Mouse (Mus musculus): ENCODE measurements around the gene Cyb5r1. TPM values are rescaled to one million over a fixed set of nuclear protein-coding genes. Genes with fewer than 3 reads are reported as not detected.

Gene Cyb5r1
- polyA plus RNA-seq, 2 experiments, result 28.6 to 46.0 TPM

- no peak overlapping the region for H3K9ac ChIP-seq (ENCODE audit: low read depth, low read length, severe bottlenecking)
- H3K4me3 ChIP-seq (replicated peaks; ENCODE audit: low read length), result no peak overlapping the region
- H3K9me3 ChIP-seq (ENCODE audit: control insufficient read depth, low read length), result no peaks in the 10 kb centered on the region
- H3K4me1 ChIP-seq (ENCODE audit: control insufficient read depth, insufficient read depth, low read length), result no peaks in the 10 kb centered on the region
- peak; percentile 1 for DNase-seq (ENCODE audit: low spot score)
- H3K27ac ChIP-seq (replicated peaks; ENCODE audit: low read depth, low read length), result no peak overlapping the region
- H3K27me3 ChIP-seq (ENCODE audit: control insufficient read depth, insufficient read depth, low read length), result no peaks in the 10 kb centered on the region
- WGBS, result 89% methylated on average over 12 of the region's 12 CpGs
- no peak for TF ChIP-seq POLR2A (IDR thresholded peaks at IDR 0.05; ENCODE audit: borderline replicate concordance, extremely low read depth, insufficient read depth, insufficient read length)
- no peaks in the 10 kb centered on the region for H3K36me3 ChIP-seq (ENCODE audit: control insufficient read depth, insufficient read depth, low read length)
- no peak overlapping the region for H3K4me2 ChIP-seq (replicated peaks; ENCODE audit: low read depth, low read length, severe bottlenecking)
- ATAC-seq (ENCODE audit: low FRiP score, low read depth), result no peak
These were observed 7.1 kb upstream of the Cyb5r1 start for GRCm38 (mm10) chr1:134398210-134398609.

- H3K36me3 ChIP-seq (ENCODE audit: control insufficient read depth, insufficient read depth, low read length), result no peaks in the 10 kb centered on the region
- no peaks in the 10 kb centered on the region for H3K27me3 ChIP-seq (ENCODE audit: control insufficient read depth, insufficient read depth, low read length)
- H3K27ac ChIP-seq (replicated peaks; ENCODE audit: low read depth, low read length), result no peak overlapping the region
- no peak overlapping the region for H3K4me2 ChIP-seq (replicated peaks; ENCODE audit: low read depth, low read length, severe bottlenecking)
- H3K9ac ChIP-seq (ENCODE audit: low read depth, low read length, severe bottlenecking), result no peak overlapping the region
- no peaks in the 10 kb centered on the region for H3K4me1 ChIP-seq (ENCODE audit: control insufficient read depth, insufficient read depth, low read length)
- WGBS, result 63% methylated on average over 5 of the region's 5 CpGs
- no peak for TF ChIP-seq POLR2A (IDR thresholded peaks at IDR 0.05; ENCODE audit: borderline replicate concordance, extremely low read depth, insufficient read depth, insufficient read length)
- no peaks in the 10 kb centered on the region for H3K9me3 ChIP-seq (ENCODE audit: control insufficient read depth, low read length)
- DNase-seq (ENCODE audit: low spot score) (peak; percentile 2), ATAC-seq (ENCODE audit: low FRiP score, low read depth) (no peak)
- H3K4me3 ChIP-seq (replicated peaks; ENCODE audit: low read length), result no peak overlapping the region
These were observed 5.6 kb upstream of the Cyb5r1 start for GRCm38 (mm10) chr1:134399735-134400134.

GRCm38 (mm10) chr1:134406414-134406771 lies 1.0 kb downstream of the Cyb5r1 start:
- 24% methylated on average over 8 of the region's 8 CpGs for WGBS
- ATAC-seq (ENCODE audit: low FRiP score, low read depth), result no peak

GRCm38 (mm10) chr1:134408080-134408479 lies 2.7 kb downstream of the Cyb5r1 start:
- no peak overlapping the region for H3K4me3 ChIP-seq (replicated peaks; ENCODE audit: low read length)
- no peaks in the 10 kb centered on the region for H3K9me3 ChIP-seq (ENCODE audit: control insufficient read depth, low read length)
- peaks cover 35% of the 10 kb centered on the region for H3K36me3 ChIP-seq (ENCODE audit: control insufficient read depth, insufficient read depth, low read length)
- no peak overlapping the region for H3K27ac ChIP-seq (replicated peaks; ENCODE audit: low read depth, low read length)
- no peak overlapping the region; the same call in 1 of the 2 replicates for H3K9ac ChIP-seq (ENCODE audit: low read depth, low read length, severe bottlenecking)
- WGBS, result 58% methylated on average over 8 of the region's 8 CpGs
- DNase-seq (ENCODE audit: low spot score) (no peak), ATAC-seq (ENCODE audit: low FRiP score, low read depth) (no peak)
- H3K4me2 ChIP-seq (replicated peaks; ENCODE audit: low read depth, low read length, severe bottlenecking), result no peak overlapping the region
- H3K4me1 ChIP-seq (ENCODE audit: control insufficient read depth, insufficient read depth, low read length), result peaks cover 9% of the 10 kb centered on the region
- no peaks in the 10 kb centered on the region for H3K27me3 ChIP-seq (ENCODE audit: control insufficient read depth, insufficient read depth, low read length)
- no peak for TF ChIP-seq POLR2A (IDR thresholded peaks at IDR 0.05; ENCODE audit: borderline replicate concordance, extremely low read depth, insufficient read depth, insufficient read length)

More at GRCm38 (mm10) chr1:134406414-134406771, 1.0 kb downstream of the Cyb5r1 start:
- Histone ChIP-seq H3K4me1 (ENCODE audit: control insufficient read depth, insufficient read depth, low read length) (peaks cover 9% of the 10 kb centered on the region), H3K4me3 (replicated peaks; ENCODE audit: low read length) (peak overlapping the region; percentile 78), H3K27me3 (ENCODE audit: control insufficient read depth, insufficient read depth, low read length) (no peaks in the 10 kb centered on the region), H3K27ac (replicated peaks; ENCODE audit: low read depth, low read length) (no peak overlapping the region), H3K4me2 (replicated peaks; ENCODE audit: low read depth, low read length, severe bottlenecking) (peak overlapping the region; percentile 82), H3K36me3 (ENCODE audit: control insufficient read depth, insufficient read depth, low read length) (peaks cover 35% of the 10 kb centered on the region), H3K9me3 (ENCODE audit: control insufficient read depth, low read length) (no peaks in the 10 kb centered on the region), H3K9ac (ENCODE audit: low read depth, low read length, severe bottlenecking) (peak overlapping the region; percentile 73)
- no peak for TF ChIP-seq POLR2A (IDR thresholded peaks at IDR 0.05; ENCODE audit: borderline replicate concordance, extremely low read depth, insufficient read depth, insufficient read length)
- DNase-seq (ENCODE audit: low spot score), result no peak

GRCm38 (mm10) chr1:134411706-134412629 lies 6.6 kb downstream of the Cyb5r1 start:
- WGBS, result 88% methylated on average over 9 of the region's 9 CpGs
- Histone ChIP-seq H3K4me1 (ENCODE audit: control insufficient read depth, insufficient read depth, low read length) (peaks cover 20% of the 10 kb centered on the region), H3K36me3 (ENCODE audit: control insufficient read depth, insufficient read depth, low read length) (peaks cover 35% of the 10 kb centered on the region), H3K9ac (ENCODE audit: low read depth, low read length, severe bottlenecking) (no peak overlapping the region), H3K9me3 (ENCODE audit: control insufficient read depth, low read length) (no peaks in the 10 kb centered on the region), H3K27me3 (ENCODE audit: control insufficient read depth, insufficient read depth, low read length) (no peaks in the 10 kb centered on the region), H3K4me3 (replicated peaks; ENCODE audit: low read length) (no peak overlapping the region), H3K27ac (replicated peaks; ENCODE audit: low read depth, low read length) (no peak overlapping the region), H3K4me2 (replicated peaks; ENCODE audit: low read depth, low read length, severe bottlenecking) (no peak overlapping the region)
- no peak for TF ChIP-seq POLR2A (IDR thresholded peaks at IDR 0.05; ENCODE audit: borderline replicate concordance, extremely low read depth, insufficient read depth, insufficient read length)
- DNase-seq (ENCODE audit: low spot score), result peak; percentile 38
- ATAC-seq (ENCODE audit: low FRiP score, low read depth), result no peak
